Mouse (Mus musculus) myocyte (in vitro differentiated cells): ENCODE data around the gene Glis1.

Source experiments
- CEBPB ChIP-seq: IDR thresholded peaks from 2 replicates; pipeline ENCODE4 v1.6.1; 2011; ENCODE audit warnings: mild to moderate bottlenecking, moderate library complexity; ENCODE audit not compliant: poor library complexity, insufficient read depth, severe bottlenecking
- E2F4 ChIP-seq: IDR thresholded peaks from one replicate; pipeline ENCODE4 v1.6.1; 2011; ENCODE audit warnings: mild to moderate bottlenecking, control low read depth, moderate library complexity; ENCODE audit not compliant: insufficient read depth
- MAX ChIP-seq: IDR thresholded peaks from one replicate; pipeline ENCODE4 v1.6.1; 2011; ENCODE audit warnings: low read depth, mild to moderate bottlenecking, control low read depth
- MYOG ChIP-seq, 3 experiments: IDR thresholded peaks; one replicate each; pipeline ENCODE4 v1.6.1; 2011; ENCODE audit warnings: control low read depth in 2 of 3, low read depth in 2 of 3, mild to moderate bottlenecking in 2 of 3; ENCODE audit not compliant: insufficient read length in 2 of 3, control insufficient read depth in 1 of 3, insufficient read depth in 1 of 3
- POLR2A ChIP-seq: IDR thresholded peaks from one replicate; pipeline ENCODE4 v1.6.1; 2011; ENCODE audit warnings: low read depth, mild to moderate bottlenecking, control low read depth, moderate library complexity; ENCODE audit not compliant: insufficient read length
- SRF ChIP-seq: IDR thresholded peaks from one replicate; pipeline ENCODE4 v1.6.1; 2011; ENCODE audit warnings: low read depth; ENCODE audit not compliant: control insufficient read depth, insufficient read length

- TF ChIP-seq CEBPB (no peak), POLR2A (no peak), SRF (no peak), MAX (no peak), E2F4 (no peak), MYOG (IDR thresholded peaks at IDR 0.05; ENCODE audit: control insufficient read depth in 1 of 3, insufficient read depth in 1 of 3, insufficient read length in 2 of 3, low read depth in 2 of 3) (no peak)
Observed at GRCm38 (mm10) chr4:107636099-107636498, 201.7 kb downstream of the Glis1 start.
